Mouse (Mus musculus): Measurements from ENCODE around the gene Gm42674.

Gm42674 gene

DNA sequence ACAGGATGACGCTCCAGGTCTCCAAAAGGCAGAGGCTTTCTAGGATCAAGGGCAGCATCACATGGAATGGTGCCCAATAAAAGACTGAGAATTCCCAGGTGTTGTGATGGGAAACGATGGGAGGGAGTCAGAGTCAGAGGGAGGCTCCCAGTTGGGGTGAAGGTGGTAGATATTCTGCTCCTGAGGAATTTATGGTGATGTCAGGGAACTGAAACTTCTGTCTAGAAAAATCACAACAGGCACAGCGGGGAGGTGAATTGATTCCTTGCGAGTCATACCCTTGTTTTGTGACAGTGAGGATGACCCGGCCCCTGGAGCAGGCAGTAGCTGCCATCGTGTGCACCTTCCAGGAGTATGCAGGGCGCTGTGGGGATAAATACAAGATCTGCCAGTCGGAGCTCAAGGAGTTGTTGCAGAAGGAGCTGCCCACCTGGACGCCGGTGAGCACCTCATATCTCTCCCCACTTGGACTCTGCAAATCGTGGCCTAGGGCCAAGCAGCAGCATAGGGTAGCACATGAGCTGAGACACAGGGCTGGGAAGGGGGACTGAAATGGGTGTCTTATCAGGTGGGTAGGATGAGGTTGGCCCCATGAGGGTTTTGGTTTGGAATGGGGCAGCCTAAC, at the start of gene Gm42674:
Gene Gm42674, plus strand, starts transcription at position 419 of the 625 bp plus-strand sequence.
- no peak for DNase-seq (ENCODE audit: low spot score)

DNA sequence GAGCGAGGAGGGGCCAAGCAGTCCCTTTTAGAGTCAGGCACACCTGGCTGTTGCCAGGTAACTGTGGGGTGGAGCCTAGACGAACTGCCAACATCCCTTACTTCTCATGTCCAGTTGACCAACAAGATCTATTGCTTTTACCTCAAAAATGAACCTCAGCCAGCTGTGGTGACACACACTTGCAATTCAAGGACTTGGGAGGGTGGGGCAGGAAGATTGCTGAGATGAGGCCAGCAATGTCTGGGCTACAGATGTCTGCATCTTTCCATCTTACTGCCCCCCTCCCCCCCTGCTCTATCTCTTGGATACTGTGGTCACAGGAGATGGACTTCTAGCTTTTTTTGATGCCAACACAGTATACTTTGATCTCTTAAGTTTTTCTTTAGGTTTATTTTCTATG, 49.5 kb upstream of the Gm42674 start:
- DNase-seq (ENCODE audit: low spot score), result no peak

DNA sequence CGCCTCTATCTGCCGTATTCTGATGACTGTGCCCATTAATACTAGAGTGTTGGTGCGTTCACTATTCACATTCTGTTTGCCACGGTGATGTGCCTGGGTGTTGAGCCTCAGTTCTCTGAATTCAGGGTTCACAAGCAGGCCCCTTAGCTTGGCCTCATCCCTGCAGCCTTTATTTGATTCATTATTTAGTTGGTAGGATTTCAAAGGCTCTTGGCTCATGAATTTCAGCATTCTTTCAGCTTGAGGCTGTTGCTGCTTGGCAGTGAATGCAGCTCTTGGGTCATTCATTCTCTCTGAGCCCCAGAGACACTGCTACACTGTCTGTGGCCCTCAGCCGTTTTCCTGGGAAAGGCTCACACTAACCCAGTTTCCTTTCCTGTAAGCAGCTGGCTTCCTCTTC, 45.8 kb upstream of the Gm42674 start:
- no peak for DNase-seq (ENCODE audit: low spot score)

DNA sequence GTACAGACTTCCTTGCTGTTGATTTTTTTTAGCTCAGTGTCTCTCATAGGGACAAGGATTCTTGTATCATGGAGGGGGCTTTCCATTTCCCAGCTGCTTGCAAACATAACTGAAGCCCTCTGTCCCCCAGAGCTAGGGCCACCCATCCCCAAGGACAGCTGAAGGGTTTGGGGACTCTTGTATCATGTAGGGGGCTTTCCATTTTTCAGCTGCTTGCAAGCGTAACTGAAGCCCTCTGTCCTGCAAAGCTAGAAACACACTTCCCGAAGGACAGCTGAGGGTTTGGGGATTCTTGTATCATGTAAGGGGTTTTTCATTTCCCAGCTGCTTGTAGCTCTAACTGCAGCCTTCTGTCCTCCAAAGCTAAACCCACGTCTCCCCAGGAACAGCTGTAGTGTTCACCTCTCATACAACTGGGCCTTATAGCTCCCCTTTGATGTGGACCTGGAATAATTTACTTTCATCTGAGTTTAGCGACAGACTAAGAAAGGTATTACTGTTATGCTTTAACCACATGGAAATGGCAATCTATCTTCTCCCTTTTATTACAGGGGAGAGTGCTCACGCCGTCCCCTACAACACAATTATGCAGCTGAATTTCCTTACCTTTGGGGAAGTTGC, 41.6 kb upstream of the Gm42674 start, which contains the start of gene S100a3:
Gene S100a3, plus strand, starts transcription at position 571 of the 621 bp plus-strand sequence.
- no peak for DNase-seq (ENCODE audit: low spot score)

DNA sequence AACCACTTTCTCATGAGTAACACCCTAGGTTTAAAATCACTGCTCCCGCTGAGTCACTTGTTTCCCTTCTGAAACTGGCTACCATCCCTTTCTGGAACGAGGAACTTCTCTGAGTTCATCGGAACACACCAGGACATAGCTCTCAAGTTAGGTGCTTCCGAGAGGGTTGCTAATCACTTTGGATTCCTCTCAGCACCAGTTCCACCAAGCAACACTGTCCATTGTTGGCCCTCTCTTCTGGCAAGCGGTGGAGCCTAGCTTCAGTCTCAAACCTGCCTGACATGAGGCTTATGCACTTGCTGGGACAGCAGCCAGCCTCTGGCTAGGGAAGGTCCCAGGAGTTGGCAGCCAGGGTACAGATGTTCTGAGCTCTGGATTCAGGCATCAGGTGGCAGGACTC, 27.0 kb upstream of the Gm42674 start:
- DNase-seq (ENCODE audit: low spot score), result no peak

DNA sequence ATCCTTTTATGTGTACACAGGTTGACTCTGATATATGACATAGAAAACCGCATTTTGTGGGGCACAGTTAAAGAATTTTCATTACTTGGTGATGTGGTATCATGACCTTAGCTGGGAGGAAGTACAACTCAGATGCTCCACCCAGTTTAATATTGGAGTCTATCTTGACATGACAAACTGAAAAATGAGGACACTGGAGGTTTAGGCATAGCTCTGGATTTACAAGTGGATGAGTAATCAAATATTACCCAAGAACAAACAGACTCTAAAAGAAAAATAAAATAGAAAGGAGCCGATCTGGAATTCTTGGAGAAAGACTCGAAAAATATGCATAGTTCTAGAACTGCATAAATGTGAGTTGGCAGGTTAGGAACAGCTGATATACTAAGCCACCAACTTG, 26.4 kb upstream of the Gm42674 start:
- no peak for DNase-seq (ENCODE audit: low spot score)

DNA sequence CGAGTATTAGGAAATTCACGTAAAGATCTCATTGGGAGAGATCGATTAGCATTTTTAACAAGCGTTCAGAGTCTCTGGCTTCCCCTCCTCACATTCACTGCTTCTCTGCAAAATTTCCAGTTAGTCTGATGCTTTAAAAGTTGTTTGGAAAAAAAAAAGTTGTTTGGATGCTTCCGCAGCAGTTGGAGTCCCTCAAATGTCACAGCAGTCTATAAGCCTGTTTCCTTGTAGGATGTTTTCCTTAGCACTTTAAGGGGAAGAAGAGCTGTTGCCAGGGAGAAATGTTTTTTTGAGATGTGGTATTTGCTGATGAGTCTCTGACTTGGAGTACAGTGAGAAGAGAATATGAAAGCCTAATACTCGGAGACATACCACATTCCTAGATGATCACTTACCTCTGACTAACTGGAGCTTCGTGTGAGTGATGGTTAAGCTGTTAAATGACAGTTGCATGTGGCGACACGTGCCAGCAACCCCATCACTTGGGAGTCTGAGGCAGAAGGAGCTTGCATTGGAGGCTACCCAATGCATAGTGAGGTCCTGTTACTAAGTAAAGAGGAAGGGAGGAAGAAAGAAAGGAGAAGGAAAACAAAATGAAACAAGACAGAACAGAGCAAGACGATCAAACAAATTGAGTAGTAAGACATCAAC, 25.2 kb upstream of the Gm42674 start:
- no peak for DNase-seq (ENCODE audit: low spot score)

DNA sequence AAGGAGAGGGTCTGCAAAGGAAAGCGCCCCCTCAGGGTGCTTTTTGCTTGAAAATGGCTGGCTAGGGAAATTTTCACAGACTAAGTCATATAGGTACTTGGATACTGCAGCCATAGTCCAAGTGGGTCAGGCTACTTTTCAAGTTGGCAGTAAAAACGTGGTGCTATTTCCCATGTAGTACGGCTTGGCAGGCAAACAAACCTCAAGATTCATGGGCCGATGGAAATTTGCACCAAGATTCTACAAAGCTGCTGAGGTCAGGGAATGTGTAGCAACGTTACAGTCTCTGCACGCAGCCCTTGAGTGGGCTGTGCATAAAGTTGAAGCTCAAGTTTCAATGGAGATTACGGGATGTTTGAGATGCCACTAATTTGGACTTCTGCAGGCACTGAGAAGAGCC, 22.3 kb upstream of the Gm42674 start:
- no peak for DNase-seq (ENCODE audit: low spot score)

DNA sequence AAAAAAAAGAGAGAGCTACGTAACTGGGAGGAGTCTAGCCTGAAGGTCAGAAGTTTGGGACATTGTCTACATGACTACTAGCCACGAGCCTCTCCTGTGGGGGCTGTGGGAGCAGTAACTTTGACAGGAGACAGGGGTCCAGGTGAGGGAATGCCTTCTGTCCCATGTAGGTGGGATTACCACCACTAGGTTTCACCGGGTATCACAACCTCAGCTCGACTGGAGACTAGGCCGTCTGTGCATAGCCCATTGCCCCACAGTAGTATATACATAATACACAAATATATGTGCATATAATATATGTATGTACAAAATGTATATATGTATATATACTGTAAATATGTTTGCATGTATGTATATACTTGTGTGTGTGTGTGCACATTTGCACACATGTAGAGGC, 20.6 kb upstream of the Gm42674 start:
- DNase-seq (ENCODE audit: low spot score), result no peak

DNA sequence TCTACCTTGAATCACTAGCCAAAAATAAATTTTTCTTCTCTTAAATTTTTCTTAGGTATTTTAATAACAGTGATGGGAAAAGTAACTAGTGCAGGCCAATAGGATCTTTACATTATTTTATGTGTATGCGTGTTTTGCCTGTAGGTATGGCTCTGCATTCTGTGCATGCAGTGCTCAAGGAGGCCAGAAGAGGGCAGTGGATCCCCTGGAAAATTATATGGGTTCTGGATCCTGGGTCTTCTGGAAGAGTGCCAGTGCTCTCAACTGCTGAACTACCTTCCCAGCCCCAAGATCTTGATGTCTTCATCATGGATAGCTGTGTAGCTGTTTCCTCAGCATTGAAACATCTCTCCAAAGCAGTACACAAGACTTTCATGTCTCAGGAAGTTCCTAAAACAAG, 19.5 kb upstream of the Gm42674 start:
- DNase-seq (ENCODE audit: low spot score), result no peak

DNA sequence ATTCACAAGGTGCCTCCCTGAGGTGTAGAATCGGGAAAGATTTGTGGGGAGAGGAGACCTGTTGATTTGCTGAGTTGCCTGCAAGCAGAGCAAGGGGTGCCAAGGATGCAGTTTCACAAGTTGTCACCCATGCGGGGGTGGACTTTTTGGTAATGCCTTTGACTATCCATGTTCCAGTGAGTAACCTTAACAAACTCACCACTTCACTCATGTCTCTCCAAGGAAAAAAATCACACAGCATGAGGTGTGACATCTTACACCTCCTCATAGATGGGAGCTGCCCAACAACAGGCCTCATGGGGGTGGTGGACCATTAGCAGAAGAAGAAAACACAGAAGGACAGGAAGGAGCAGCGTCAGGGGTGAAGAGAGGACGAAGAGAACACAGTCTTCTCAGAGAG, 19.1 kb upstream of the Gm42674 start:
- DNase-seq (ENCODE audit: low spot score), result no peak

DNA sequence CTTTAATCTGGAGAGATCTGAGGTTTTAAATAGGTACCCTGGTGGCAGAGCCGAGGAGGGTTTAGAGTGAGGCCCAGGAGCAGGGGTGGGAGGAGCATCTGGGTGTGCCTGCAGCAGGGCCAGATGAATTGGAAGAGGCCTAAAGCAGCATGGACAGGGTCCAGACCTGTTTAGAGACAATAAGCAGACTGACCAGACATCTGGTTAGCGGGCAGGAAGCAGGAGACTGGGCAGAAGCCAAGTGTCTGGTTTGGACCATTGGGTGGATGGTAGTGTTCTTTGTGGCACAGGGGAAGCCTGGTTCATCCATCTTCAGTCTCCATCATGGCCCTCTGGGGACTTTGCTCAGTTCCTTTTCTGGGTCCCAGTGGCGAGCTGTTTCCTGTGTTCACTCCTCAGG, 17.8 kb upstream of the Gm42674 start:
- no peak for DNase-seq (ENCODE audit: low spot score)

DNA sequence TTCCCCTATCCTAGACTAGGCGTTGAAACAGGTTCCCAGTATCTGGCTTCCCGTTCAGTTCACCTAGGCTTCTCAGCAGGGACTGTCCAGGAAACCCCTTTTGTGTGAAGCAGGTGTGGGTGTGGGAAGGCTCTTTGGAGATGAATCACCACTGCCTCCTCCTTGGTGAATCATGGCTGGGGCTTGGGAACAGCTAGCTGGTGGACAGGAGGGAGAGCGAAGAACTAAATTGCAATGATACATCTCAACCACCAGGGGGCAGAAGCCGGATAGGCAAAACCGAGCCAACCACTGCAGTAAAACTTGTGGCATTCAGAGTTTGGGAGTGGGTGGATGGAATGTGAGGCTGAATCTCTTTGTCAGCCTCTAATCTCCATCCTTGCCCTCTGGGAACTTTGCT, 16.1 kb upstream of the Gm42674 start:
- DNase-seq (ENCODE audit: low spot score), result no peak

DNA sequence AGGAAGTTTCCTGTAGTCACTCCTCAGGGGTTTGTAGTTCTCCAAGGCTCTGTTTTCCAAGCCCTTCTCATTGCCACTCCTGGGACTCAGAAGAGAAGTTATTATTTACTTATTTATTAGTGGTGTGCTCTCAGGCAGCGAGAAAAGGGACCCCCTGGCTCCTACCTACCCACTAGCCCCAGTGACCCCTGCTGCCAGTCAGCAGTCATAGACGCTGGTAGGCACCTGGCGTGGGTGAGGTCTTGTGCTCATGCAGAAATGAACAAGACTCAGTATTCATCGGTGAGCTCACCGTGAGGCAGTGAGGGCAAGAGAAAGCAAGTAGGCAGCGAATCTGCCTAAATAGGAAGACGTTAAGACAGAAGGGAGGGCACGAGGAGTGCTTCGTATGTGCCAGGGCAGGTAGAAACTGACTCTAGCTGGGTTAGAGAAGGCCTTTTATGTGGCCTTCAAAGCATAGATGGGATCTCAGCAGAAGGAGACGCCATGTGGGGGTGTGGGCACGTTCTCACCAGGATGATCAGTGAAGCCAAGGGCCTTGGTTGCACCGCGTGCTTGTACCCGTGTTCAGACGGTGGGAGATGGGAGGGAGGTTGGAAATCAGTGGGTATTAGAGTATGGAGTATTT, 15.6 kb upstream of the Gm42674 start:
- no peak for DNase-seq (ENCODE audit: low spot score)

DNA sequence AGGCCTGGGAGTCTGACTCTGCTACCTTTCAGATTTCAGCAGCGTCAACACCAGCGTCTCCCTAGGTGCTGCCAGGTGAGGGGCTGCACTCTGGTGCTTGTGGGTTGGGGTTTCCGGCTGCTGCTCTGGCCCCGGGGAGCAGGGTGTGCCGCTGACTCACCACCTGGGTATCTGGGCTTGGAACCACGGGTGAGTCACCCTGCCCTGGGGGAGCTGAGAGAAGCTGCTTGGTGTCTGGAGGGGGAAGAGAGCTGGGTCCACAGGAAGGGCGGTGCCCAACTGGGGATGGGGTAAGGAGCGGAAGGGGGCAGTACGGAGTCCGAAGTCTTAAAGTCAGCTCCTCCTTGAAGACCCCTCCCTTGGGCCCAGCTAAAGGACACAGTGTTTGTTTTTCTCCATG, 14.8 kb upstream of the Gm42674 start:
- no peak for DNase-seq (ENCODE audit: low spot score)

DNA sequence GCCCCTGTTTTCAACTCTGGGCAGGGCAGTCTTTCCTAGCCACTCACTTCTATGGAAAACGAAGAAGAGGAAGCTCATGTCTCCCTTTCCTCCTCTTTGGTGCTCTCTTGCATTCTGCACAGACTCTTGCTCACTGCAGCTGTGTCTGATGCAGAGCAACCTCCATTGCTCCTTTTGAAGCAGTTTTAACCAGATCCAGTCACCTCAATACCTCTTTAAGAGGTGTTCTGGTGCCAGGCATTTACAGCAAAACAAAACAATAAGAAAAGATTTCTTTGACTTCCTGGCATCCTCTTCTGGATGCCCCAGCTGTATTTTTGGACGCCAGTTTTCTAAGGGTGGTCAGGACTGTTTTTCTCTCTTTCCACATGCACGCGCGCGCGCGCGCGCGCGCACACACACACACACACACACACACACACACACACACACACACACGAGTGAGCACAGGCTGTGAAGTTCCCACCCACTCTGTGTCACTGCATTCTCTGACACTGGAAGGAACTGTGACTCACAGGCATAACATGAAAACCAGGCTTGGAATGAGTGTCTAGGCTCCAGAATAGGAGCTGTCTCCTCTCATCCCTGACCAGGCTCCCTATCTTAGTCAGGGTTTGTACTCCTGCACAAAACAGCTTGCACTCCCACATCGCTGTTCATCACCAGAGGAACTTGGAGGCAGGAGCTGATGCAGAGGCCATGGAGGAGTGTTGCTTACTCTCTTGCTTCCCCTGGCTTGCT, 14.2 kb upstream of the Gm42674 start:
- DNase-seq (ENCODE audit: low spot score), result no peak

DNA sequence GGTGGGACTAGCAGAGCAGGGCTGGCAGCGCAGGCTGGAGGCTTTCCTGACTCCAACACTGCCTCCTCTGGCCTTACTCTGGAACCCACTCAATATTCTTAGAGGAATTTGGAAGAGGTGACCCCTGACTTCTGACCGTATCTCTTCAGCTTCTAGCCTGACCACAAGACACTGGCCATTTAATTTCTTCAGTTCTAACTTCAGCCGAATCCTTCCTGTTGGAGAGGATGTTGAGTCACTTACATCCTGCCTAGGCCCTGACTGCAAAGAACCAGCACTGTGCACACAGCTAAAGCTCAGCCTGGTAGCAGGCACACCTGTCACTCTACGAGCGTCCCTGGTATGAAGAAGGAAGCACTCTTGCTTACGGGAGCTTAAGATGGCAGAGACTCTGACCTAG, 12.3 kb upstream of the Gm42674 start:
- no peak for DNase-seq (ENCODE audit: low spot score)

DNA sequence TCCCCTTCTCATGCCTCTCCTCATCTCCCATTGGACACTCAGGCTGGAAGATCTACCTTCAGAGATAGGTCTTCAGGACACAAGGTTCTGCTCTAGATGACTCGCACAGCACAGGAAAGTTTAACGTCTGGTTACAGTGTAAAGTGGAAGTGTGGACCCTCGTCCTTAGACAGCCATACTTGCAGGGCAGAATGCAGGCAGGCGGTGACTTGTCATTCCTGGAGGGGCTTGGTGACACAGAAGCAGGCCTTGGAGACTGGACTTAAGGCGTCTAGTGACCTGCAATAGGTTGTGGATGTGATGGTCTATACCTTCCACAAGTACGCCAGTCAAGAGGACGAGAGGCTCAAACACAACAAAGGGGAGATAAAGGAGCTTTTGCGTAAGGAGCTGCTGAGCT, 11.8 kb upstream of the Gm42674 start, which contains the start of gene S100a2:
Gene S100a2, plus strand, starts transcription at position 301 of the 400 bp plus-strand sequence.
- no peak for DNase-seq (ENCODE audit: low spot score)

DNA sequence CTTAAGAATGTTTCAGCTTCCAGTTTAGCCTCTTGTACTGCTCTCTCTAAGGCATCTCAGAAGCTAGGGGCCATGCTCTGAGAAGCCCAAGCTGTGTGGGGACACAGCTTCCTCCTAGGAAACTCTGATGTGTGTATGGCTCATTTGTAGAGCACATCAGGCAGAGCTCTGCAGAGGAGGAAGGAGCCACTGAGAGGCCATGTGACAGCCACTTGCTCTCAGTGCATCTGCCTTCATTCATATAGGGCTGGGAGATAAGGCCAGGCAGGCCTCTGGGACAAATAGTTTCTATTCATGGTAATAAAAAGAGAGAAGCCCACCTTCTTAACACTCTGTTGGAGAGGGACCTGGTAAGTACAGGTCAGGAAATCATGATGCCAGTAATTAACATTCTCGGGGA, 7.2 kb upstream of the Gm42674 start:
- DNase-seq (ENCODE audit: low spot score), result no peak

DNA sequence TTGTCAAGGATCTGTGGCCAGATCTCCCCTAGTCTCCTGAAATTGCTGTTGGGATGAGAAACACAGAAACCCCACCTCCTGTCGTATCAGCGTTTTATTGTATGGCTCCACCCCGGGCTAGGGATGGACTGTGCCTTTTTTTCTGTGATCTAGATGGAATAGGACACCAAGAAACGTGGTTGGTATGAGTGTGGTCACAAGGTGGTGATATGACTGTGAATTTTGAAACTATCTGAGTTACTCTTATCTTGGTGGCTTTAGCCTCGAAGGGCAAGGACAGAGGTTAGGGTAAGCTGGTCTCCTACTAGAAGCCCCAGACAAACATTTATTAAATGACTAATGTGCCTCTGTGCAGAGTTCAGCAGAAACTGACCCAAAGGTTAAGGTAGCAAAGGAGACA, 6.1 kb upstream of the Gm42674 start:
- no peak for DNase-seq (ENCODE audit: low spot score)

DNA sequence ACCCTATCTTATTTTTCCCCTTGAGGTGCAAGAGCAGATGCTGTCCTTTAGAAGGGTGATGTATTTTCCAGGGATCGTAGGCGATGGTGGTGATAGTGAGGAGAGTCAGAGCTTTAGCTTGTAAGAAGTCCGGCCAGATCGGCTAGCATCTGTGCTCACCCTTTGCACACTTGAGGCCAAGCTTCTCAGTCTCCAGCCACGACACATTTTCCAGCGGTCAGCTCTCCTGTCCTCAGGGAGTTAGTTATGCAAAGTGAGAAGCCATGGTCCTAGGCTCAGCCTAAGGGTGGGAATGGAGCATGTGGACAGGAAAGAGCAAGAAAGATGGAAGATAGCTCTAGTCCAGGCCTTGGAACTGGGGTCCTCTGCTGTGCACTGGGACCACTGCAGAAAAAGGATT, 4.9 kb upstream of the Gm42674 start:
- no peak for DNase-seq (ENCODE audit: low spot score)

DNA sequence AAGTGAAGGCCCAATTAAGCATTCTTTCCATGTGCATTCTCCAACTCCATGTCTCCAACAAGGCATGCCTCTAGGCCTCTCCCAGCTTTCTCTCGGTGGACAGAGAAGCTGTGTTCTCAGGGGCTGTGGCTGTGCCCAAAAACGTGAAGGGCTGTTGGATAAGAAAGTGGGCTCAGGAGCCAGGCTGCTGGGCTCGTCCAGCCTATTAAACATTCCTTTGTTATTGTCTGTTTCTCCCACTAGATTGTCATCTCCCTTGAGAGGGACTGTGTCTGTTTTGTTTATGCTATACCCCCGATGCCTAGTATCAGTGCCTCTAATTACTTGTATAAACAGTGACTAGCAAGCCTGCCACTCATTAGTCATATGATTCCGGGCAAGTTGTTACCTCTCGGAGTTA, 4.0 kb upstream of the Gm42674 start:
- no peak for DNase-seq (ENCODE audit: low spot score)
